Mouse (Mus musculus): ENCODE data around the gene Smyd3.

Gene Smyd3

GRCm38 (mm10) chr1:178917194-178917902, 600.5 kb downstream of the Smyd3 start:
- DNase-seq, result no peak

GRCm38 (mm10) chr1:178915056-178915455, 602.8 kb downstream of the Smyd3 start:
- no peak for DNase-seq

GRCm38 (mm10) chr1:178912936-178913716, 604.7 kb downstream of the Smyd3 start:
- DNase-seq, result no peak

GRCm38 (mm10) chr1:178910951-178911350, 606.9 kb downstream of the Smyd3 start:
- no peak for DNase-seq
